Mouse (Mus musculus) layer of hippocampus, adult 18-20 months (tissue): ENCODE results near the gene St3gal4. TPM values are rescaled to one million over a fixed set of nuclear protein-coding genes. Genes with fewer than 3 reads are reported as not detected.
"Not testable (repeated sequence)": the region's sequence is repeated elsewhere in the genome, so short reads cannot be mapped to it uniquely, and the experiment has no call there.

Source experiments
- DNase-seq, 2 experiments: peaks; one replicate each; pipeline ENCODE4 v3.0.0; 2022; ENCODE audit warnings: low spot score in 2 of 2
- long read RNA-seq: library from polyadenylated mRNA; stranded (forward); transcript quantifications from one replicate; pipeline ENCODE4 v2.0.0, GENCODE M21; 2021
- total RNA-seq, 2 experiments: library from RNA; stranded (reverse); gene quantifications; 2 replicates each; pipeline ENCODE4 v1.2.3; 2021

The St3gal4 gene
- total RNA-seq, result 10 to 100 TPM; 26.8 to 31.0 TPM
- long read RNA-seq, transcript St3gal4-201 (11 exons, 2,095 nt), result major isoform, 23 of 31 reads
- long read RNA-seq, partial matches to known transcripts, result 1 of 31 reads
- long read RNA-seq, other reads (novel, unspliced or antisense), result 7 of 31 reads

DNA sequence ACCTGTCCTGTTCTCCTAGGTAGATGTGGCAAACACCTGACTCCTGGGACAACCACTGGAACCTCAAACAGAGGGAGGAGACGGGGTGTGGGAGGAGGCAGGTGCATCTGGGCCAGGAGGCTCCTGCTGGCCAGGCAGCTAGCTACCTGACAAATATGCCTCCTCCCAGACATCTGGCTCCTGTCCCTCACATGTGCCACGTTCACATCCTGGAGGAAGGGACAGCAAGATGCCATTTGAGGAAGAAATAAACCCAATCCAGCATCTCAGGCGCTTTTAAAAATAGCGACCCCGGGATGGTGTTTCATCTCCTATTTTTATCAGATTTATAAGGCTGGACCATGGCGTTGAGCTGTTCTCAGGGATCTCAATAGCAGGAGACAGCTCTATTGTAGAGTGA is at the start of gene St3gal4:
St3gal4 (minus strand) TSS at position 101 of the 400 bp plus-strand sequence.
- DNase-seq, result no peak

DNA sequence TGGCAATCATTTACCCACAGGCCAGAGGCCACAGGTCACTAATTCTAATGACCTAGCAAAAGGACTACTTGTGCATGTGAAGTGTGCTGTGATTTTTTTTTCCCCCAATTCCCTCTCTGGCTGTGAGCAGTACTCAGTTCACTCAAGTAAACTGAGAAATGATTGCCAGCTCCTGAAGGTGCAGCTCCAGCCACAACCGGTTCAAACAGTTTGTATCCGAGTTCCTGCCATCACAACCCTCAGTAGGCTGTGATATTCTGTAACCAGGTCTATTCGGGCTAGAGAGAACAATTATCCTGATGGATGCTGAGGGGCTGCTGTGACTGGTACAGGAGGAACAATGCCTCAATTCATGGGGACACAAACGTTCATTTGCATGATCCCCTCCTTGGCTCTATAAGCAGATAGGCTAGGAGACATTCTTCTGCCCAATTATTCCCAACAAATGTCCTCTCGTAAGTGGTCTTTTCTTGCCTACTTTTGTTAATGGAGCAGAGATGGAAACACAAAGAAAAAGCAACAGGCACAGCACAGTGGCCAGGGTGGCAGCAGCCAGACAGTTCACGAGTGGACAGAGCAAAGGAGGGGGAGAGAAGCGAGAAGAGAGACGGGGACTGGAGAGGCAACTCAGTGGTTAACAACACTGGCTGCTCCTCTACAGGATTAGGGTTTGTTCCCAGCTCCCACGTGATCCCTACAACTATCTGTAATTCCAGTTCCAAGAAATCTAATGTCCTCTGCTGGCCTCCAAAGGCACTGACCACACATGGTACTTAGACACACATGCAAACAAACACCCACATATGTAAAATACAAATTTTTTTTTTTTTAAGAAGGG is 47.9 kb upstream of the St3gal4 start:
- DNase-seq, result no peak

DNA sequence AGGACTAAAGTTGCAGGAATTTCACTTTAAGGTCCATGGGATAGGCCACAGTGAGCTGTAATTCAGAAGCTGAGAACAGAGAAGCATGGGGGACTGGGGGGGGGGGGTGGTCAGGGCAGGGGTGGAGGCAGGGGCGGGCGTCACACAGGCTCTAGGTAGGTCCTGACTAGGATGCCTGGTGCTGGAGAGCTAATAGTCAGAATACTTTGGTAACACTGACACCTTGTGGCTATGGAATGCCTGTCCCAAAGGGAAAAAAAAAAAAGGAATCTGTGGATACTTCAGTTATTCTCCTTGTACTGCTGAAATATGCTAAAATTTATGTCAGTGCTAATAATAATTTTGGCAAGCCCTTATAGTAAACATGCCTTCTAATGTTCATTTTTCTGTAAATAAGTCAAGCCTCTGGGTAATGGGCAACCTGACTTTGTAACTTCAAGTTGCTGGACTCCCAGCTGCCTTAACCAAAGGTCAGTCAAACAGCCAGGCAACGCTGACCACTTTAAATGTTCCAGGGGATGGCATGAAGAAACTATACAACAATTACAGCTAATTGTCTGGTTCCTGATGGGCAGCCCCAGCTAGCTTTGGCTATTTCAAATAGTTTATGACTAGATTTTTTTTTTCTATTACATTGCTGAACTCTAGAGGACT is 47.2 kb upstream of the St3gal4 start:
- DNase-seq, result peak in 1 of 2 experiments; percentile 54

DNA sequence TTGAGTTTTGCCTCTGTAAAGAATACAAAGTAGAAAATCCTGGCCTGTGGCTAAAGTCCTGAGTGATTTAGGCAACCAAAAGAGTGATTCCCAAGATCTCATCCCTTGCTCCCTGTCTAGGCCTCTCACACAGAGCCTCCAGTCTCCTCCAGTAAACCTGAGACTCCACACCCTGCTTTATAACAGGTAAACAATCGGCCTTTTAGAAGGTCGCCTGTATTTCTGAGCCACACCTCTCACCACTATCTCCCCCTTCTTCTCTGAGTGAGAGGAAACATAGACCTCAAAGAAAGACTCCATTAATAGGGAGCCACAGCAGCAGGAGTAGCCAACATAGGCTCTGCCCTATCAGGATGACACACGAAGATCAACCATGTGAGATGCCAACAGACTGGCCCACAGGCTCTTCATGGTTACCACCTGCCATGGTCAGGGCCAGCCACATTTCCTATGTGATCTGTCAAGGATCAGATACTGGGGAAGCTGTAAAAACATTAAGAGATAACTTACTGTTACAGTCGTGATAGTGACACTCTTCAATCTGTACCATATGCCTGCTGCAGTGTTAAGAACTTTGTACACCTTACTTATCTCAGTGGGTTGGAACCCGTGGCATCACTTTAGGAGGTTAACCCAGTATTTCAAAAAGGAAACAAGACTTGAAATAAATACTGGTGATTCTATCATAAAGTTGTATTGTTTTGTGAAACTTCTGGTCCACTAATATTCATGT is 45.2 kb upstream of the St3gal4 start:
- no peak for DNase-seq

DNA sequence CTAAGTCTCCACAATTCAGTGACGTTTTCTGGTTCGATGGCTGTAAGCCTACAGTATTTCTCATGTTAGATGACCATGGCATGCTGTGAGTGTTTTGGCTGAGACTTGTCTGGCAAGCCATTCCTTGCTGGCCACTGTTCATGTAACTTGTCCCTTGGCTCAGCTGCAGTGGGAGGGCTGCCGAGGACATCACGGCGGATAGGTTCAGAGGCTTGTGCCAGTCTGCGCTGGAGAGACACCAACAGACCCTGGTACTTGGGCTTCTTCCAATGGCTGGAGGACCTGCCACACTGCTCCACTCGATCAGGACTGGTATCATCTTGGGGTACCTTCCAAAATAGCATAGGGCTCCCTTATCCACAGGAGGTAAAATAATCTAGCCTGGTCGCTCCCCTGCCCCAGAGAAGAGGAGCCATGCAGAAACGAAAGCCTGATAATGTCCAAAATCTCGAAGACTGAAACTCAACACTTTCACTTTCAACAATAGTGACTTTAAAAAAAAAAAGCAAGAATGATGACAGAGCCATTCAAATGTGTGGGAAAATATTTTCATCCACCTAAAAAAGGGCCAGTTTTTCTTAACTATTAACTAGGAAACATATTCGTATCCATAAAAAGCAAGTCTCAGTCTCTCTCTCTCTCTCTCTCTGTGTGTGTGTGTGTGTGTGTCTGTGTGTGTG is 44.1 kb upstream of the St3gal4 start:
- DNase-seq, result peak in 1 of 2 experiments; percentile 47

DNA sequence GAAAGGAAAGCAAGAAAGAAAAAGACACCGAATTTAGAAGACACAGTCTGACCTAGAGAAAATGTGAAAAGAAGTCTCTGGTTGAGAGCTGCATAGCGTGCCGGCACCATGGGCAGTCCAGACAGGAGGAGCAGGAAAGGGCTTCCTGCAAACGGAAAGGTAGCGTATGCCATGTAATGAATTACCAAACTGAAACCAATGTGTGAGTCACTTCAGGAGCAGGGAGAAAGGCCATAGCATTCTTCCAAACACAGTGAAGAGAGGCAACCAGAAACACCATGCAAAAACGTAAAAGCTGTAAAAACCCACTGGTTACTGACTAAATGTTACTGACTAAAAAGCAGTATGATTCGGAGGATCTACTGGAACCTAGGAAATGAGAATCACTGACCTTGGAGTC is 42.7 kb upstream of the St3gal4 start:
- DNase-seq, result no peak

DNA sequence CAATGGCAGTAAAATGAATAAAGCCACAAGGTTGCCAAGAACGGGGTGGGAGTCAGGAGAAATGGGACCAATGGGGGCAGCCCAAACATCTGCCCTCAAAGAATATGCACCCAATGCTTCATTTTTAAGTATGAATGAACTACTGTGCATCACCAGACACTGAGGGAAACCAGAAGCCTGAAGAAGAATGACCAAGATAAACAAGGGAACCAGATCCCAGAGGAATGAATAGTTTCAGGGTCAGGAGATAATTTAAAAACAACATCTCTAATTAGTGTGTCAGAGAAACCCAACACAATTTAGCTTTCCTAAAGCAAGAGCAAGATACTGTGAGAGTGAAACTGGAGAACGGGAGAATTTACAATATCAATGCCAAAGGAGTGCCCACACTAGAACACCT is 41.6 kb upstream of the St3gal4 start:
- DNase-seq, result no peak

DNA sequence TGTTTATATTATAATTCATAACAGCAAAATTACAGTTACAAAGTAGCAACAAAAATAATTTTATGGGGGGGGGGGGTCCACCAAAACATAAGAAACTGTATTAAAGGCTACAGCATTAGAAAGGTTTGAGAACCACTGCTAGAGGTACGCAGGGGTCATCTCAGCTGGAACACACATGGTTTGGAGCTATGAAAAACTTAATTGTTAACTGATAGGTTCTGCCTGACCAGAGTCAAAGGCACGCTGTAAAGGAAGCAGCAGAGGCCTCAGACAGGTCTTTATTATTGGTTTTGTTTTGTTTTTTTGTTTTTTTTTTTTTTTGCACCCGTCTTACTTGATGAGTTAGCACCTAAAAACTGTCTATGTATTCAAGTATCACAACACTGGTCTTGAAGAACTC is 39.4 kb upstream of the St3gal4 start:
- DNase-seq, result no peak

DNA sequence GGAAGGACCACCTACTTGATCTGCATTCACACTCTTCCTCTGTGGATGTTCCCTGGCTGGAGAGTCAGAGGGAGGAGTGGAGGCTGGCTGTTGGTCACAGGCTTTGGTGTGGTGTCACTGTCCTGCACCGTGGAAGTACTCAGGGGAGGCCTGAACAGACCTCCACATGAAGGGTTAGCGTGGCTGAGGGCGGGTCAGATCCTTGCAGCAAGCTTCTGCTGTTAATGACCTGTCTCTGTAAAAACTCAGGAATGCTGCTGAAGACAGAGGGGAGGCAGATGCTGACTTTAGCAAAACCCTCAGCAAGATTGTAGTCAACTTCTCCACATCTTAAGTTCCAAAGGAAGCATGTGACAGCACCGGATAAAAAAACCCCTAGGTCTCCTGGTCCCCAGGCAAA is 37.8 kb upstream of the St3gal4 start:
- DNase-seq, result no peak

DNA sequence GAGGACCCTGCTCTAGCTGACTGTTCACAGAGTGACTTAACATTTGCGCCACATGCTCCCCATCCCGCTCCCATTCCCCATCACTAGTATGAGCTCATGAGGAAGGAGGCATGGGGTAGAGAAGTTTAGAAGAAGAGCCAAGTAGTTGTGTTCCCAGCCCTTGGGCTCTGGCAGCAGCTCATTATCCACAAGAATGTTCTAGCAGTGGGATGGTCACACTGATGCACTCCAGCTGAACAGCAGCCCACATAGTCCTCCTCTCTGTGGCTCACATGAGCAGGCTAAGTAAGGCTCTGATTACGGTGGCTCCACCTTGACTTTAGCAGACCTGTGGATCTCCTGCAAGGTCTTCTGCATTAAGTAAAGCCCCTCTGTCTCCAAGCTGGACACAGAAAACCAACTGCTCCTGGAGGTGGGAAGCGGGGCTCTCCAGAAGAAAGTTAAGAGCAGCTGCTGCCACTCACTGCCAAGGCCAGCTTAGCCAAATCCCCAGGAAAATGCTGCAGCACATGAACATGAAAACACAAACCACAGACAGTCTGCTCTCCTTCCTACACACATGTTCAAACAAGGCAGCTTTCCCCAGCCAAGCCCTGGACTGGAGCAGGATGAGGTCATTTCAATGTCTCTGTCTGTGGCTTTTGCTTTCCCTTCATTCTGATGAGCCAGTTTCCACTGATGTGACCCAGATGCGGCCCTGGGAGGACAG is 37.1 kb upstream of the St3gal4 start:
- DNase-seq, result peak in 1 of 2 experiments; percentile 62

DNA sequence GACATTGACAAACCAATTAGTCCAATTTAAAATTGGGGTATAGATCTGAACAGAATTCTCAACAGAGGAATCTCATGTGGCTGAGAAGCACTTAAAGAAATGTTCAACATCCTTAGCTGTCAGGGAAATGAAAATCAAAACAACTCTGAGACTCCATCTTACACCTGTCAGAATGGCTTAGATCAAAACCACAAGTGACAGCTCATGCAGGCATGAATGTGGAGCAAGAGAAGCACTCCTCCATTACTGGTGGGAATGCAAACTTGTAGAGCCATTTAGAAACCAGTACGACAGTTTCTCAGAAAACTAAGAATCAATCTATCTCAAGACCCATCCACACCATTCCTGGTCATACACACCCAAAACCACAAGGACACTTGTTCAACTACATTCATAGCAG is 33.9 kb upstream of the St3gal4 start:
- DNase-seq, result no peak

DNA sequence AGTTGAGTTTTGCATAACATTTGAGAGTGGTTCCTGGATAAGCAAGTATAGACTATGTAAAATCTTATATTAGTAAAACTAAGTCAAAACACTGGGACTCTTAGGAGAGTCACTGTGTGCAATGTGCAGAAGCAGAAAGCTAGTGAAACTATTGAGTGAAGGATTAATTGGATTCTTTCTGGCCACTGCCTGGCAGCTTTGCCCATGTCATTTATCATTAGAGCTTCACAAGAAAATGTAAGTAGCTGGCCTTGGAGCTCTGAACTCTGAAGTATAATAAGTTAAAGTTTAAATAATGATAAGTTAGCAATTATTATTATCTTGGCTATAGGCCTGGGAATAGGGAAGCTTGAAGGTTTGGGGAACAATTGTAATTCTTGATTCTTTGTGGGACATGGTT is 29.8 kb upstream of the St3gal4 start:
- not testable (repeated sequence) for DNase-seq

DNA sequence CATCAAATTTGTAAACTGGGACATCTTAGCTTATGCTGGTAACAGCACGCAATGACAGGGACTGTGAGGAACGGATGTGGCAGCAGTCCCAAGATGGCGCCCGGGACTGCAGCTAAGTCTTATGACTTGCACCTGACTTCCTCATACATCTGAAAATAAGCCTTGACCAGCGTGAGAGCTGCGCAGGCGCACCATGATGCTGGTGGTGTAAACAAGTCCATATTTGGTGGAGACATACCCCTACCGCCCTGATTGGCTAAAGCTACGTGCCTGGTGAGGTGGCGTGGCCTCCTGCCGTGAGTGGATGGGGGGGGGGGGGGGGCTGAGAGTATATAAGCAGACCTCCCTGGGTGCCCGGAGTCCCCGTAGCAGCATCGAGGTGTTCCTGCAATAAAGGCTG is 28.2 kb upstream of the St3gal4 start:
- not testable (repeated sequence) for DNase-seq

DNA sequence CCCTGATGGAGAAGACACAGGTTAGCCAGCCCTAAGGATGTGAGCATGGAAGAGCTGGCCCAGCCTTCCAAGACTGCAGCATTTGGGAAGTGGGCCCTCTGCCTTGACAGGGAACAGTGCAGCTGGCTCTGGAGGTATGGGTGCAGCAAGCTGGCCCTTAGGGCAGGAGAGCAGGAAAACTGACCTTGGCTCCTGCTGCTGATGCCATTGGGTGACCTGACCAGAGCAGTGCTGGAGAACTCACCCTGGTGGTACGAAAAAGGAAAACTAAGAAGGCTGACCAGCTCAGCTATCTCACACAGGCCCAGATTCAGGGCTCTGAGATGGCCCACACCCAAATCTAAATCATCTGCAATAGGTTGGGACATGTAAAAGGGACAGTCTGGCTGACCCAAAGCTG is 26.8 kb upstream of the St3gal4 start:
- DNase-seq, result no peak

DNA sequence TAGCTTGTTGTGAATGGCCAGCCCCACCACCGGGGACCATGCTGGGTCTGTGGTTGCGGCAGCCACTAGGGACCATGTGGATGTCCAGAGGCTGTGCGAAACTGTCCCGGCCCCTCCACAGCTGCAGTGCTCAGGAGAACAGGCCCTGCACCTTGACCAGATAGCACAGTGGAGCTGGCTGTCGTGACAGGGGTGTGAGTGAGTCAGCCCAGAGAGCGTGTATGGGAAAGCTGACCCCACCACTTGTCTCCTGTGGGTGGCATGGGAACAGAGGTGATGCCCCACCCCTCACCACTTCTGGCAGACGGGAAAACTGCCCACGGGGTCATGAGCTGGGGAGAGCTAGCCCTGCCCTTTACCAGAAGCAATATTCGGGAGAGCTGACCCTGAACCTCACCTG is 26.1 kb upstream of the St3gal4 start:
- no peak for DNase-seq

DNA sequence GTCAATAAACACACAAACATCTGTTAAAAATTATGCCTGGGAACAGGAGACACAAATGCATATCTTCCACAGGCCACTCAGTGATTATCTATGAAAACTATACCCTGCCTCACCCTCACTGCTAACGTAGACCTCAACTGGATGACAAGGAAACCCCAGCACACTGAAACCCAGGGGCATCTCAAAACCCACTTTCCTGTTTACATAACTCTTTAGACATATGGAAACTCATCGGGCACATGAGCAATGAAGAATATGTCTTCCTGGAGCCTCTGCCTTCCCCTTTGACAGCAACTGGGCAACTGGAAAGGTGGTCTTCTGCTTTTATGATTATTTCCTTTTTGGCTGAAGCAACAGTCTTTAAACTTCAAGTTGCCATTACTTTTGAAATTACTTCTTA is 23.2 kb upstream of the St3gal4 start:
- no peak for DNase-seq

DNA sequence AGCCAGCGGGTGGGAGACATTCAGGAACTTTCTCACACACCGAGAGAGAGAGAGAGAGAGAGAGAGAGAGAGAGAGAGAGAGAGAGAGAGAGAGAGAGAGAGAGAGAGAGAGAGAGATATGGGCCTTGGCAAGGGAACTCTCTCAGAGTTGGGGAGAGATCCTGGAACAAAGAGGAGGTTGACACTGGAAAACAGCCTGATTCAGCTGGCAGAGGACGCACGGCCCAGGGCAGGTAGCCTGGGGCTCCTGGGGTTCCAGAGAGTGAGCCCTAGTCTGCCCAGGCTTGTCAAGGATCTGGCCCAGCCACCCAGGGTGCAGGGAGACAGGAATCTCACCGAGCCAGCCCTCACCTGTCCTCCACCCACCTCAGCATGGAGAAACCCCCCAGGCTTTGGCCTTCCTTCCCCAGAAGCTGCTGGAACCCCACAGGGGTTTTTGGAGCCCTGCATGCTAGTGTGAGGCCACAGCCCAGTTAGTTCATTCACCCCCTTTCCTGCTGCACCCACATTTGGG is 20.2 kb upstream of the St3gal4 start:
- DNase-seq, result no peak

DNA sequence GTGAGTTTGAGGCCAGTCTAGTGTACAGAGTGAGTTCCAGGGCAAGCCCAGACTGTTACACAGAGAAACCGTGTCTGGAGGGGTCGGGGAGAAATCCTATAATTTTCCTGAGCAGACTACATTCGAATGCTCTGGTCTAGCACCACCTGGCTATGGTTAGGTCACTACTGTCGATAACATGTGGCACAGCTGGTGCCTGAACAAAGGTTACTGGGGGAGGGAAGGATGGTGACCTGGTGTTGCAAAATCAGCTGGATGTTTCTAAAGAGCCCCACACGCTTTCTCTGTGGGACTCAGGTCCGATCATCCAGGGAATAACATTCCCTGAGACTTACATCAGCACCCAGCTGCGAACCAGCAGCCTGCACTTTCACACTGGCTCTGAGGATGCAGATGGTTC is 19.0 kb upstream of the St3gal4 start:
- no peak for DNase-seq

DNA sequence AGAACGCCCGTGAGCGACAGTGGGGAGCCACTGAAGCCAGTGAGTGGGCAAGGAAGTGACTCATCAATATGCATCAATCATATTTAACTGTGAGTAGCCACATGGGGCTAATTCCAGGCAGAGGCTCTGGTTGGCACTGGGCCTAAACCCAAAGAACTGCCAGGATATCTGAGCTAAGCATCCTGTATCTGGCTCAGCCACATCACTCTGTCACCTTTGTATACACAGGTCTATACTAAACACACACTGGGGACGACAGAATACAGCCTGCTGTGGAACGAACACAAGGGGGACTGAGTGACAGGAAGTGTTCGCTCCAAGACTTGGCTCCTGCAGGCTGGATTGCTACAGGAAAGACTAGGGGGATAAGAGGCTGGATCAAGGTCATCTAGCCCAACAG is 16.5 kb upstream of the St3gal4 start:
- DNase-seq, result peak in 1 of 2 experiments; percentile 32

DNA sequence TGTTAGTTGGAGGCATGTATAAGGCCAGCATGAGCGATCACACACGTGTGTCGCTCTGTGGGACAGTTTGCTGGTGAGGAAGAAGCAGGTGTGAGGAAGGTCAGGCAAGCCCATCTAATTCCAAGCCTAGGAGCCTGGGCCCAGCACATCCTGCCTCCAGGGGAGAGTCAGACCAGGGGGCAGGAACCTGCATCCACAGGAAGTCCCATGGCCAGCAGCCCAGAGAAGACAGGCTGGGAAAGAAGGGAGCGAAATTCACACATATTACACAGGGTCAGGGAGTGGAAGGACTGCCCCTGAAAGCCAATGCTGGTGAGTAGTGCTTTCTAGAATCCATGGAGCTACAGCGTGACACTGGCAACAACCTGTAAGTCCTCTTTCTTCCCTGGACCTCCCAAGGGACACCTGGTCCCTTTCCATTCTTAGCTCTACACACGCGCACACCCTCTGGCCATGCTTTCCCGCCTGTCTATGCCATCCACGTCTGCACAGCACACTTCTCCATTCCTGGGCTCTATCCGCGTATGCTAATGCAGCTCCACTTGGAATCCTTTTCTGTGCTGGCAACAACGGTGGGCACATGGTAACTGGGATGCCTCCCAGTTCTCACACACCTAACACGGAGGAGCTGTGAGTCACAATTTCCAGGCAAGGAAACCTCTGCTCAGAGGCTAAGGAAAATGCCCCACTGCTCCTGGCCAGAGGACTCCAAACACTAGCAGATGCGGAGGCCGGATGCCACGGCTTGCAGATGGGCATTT is 12.7 kb upstream of the St3gal4 start:
- peak in 1 of 2 experiments; percentile 28 for DNase-seq
